ENCODE assay signal across 16 mouse cellular contexts in genomic region chr4:141336196-141336595, GRCm38 (mm10). TPM values are rescaled to one million over a fixed set of nuclear protein-coding genes. Genes with fewer than 3 reads are reported as not detected.
DNase-seq lines count a peak whose midpoint lies in the region; ATAC-seq and TF ChIP-seq lines count a peak whose summit lies in the region.
"Had no signal": no experiment of that assay in that cellular context is flagged by ENCODE, and none has a peak within 500 bp of the region (broad histone marks: within the 10 kb centered on the region; RNA-seq: fewer than 3 reads in every experiment).

No protein-coding gene starts in this region.

- H3K9ac ChIP-seq in lung, embryonic 14.5 days: no peak overlapping the region
- no peak overlapping the region for H3K9ac ChIP-seq in forebrain, embryonic 14.5 days (ENCODE audit: low read length)
- no peak overlapping the region for H3K9ac ChIP-seq in limb, embryonic 12.5 days (replicated peaks)
- no peak overlapping the region for H3K9ac ChIP-seq in neural tube, embryonic 13.5 days
- H3K9ac ChIP-seq: embryonic facial prominence, embryonic 15.5 days; heart, embryonic 12.5 days had no signal

- WGBS in lung, embryonic 14.5 days: 50% methylated on average over 6 of the region's 6 CpGs
- 31% methylated on average over 6 of the region's 6 CpGs for WGBS in forebrain, embryonic 14.5 days
- 58% methylated on average over 6 of the region's 6 CpGs for WGBS in limb, embryonic 12.5 days
- WGBS in neural tube, embryonic 13.5 days: 46% methylated on average over 6 of the region's 6 CpGs

- H3K4me1 ChIP-seq in lung, embryonic 14.5 days (ENCODE audit: insufficient read depth): peaks cover 15% of the 10 kb centered on the region
- H3K4me1 ChIP-seq in forebrain, embryonic 14.5 days (ENCODE audit: control insufficient read depth, insufficient read depth, low read length): peaks cover 3% of the 10 kb centered on the region; the same call in 1 of the 2 replicates
- H3K4me1 ChIP-seq in limb, embryonic 12.5 days (replicated peaks): peaks cover 67% of the 10 kb centered on the region
- H3K4me1 ChIP-seq in neural tube, embryonic 13.5 days (replicated peaks): peaks cover 51% of the 10 kb centered on the region

- H3K9me3 ChIP-seq in lung, embryonic 14.5 days (ENCODE audit: low read depth, low read length): no peaks in the 10 kb centered on the region
- H3K9me3 ChIP-seq in forebrain, embryonic 14.5 days (replicated peaks; ENCODE audit: control insufficient read depth, low read length): no peaks in the 10 kb centered on the region
- no peaks in the 10 kb centered on the region for H3K9me3 ChIP-seq in limb, embryonic 12.5 days
- H3K9me3 ChIP-seq in neural tube, embryonic 13.5 days: no peaks in the 10 kb centered on the region
- H3K9me3 ChIP-seq: embryonic facial prominence, embryonic 15.5 days; heart, embryonic 12.5 days had no signal

- no peak overlapping the region for H3K4me2 ChIP-seq in lung, embryonic 14.5 days
- H3K4me2 ChIP-seq in forebrain, embryonic 14.5 days (ENCODE audit: low read length): no peak overlapping the region
- no peak overlapping the region for H3K4me2 ChIP-seq in limb, embryonic 12.5 days
- no peak overlapping the region for H3K4me2 ChIP-seq in neural tube, embryonic 13.5 days
- H3K4me2 ChIP-seq: embryonic facial prominence, embryonic 15.5 days; heart, embryonic 12.5 days had no signal

- peak; percentile 28 for DNase-seq in lung, embryonic 14.5 days
- no peak for DNase-seq in lung, postnatal 4 days
- peak; percentile 42 for DNase-seq in forebrain, embryonic 14.5 days (ENCODE audit: low spot score)
- DNase-seq in heart, postnatal 4 days: no peak
- DNase-seq in ovary, postnatal 10 days (ENCODE audit: low spot score): no peak
- DNase-seq: adrenal gland, postnatal 10 days; cerebellum, adult 11-12 months; spleen, adult 18-20 months; thymus, adult 2 months had no signal

- no peak for TF ChIP-seq CTCF in lung, embryonic 14.5 days (IDR thresholded peaks at IDR 0.05; ENCODE audit: low read depth)

- H3K27ac ChIP-seq in lung, embryonic 14.5 days (ENCODE audit: low read depth): peak overlapping the region; percentile 75; the same call in 1 of the 2 replicates
- H3K27ac ChIP-seq in forebrain, embryonic 14.5 days (ENCODE audit: low read depth, low read length): peak overlapping the region; percentile 27; the same call in 1 of the 2 replicates
- H3K27ac ChIP-seq in limb, embryonic 12.5 days: peak overlapping the region; percentile 35; the same call in 1 of the 2 replicates
- H3K27ac ChIP-seq in neural tube, embryonic 13.5 days (replicated peaks): peak overlapping the region; percentile 75
- H3K27ac ChIP-seq: embryonic facial prominence, embryonic 15.5 days; layer of hippocampus, adult 2 months had no signal

- no peak for ATAC-seq in lung, embryonic 14.5 days (ENCODE audit: insufficient read depth)
- peak; percentile 27; the same call in 1 of the 2 replicates for ATAC-seq in forebrain, embryonic 14.5 days
- ATAC-seq in limb, embryonic 12.5 days (ENCODE audit: insufficient number of reproducible peaks, insufficient read depth, low FRiP score, low TSS enrichment, low read depth): no peak
- ATAC-seq in neural tube, embryonic 13.5 days (ENCODE audit: low read depth): no peak
- no peak for ATAC-seq in monocyte, adult 5-6 weeks (replicated peaks; ENCODE audit: insufficient number of reproducible peaks, low FRiP score, low TSS enrichment, poor library complexity, severe bottlenecking)
- ATAC-seq: intestine, postnatal 0 days had no signal

- no peaks in the 10 kb centered on the region for H3K27me3 ChIP-seq in lung, embryonic 14.5 days (ENCODE audit: insufficient read depth, low read length)
- no peaks in the 10 kb centered on the region for H3K27me3 ChIP-seq in forebrain, embryonic 14.5 days (replicated peaks; ENCODE audit: control insufficient read depth, insufficient read depth, low read length)
- no peaks in the 10 kb centered on the region; the same call in 1 of the 2 replicates for H3K27me3 ChIP-seq in limb, embryonic 12.5 days
- no peaks in the 10 kb centered on the region for H3K27me3 ChIP-seq in neural tube, embryonic 13.5 days
- H3K27me3 ChIP-seq: embryonic facial prominence, embryonic 15.5 days; heart, embryonic 12.5 days had no signal

- H3K36me3 ChIP-seq in lung, embryonic 14.5 days (ENCODE audit: insufficient read depth): no peaks in the 10 kb centered on the region
- H3K36me3 ChIP-seq in forebrain, embryonic 14.5 days (ENCODE audit: control insufficient read depth, insufficient read depth, low read length): no peaks in the 10 kb centered on the region
- no peaks in the 10 kb centered on the region for H3K36me3 ChIP-seq in limb, embryonic 12.5 days
- no peaks in the 10 kb centered on the region for H3K36me3 ChIP-seq in neural tube, embryonic 13.5 days
- H3K36me3 ChIP-seq: embryonic facial prominence, embryonic 15.5 days; heart, embryonic 12.5 days had no signal

- no peak overlapping the region for H3K4me3 ChIP-seq in lung, embryonic 14.5 days (ENCODE audit: low read depth, low read length)
- H3K4me3 ChIP-seq in forebrain, embryonic 14.5 days (ENCODE audit: low read depth, low read length): no peak overlapping the region
- H3K4me3 ChIP-seq in limb, embryonic 12.5 days (replicated peaks): no peak overlapping the region
- no peak overlapping the region for H3K4me3 ChIP-seq in neural tube, embryonic 13.5 days
- H3K4me3 ChIP-seq: embryonic facial prominence, embryonic 15.5 days; heart, embryonic 12.5 days; layer of hippocampus, adult 2 months had no signal

RNA-seq across cellular contexts. Expression of gene Fam131c, which starts 31.8 kb away (rescaled TPM):
- polyA plus RNA-seq in lung, embryonic 14.5 days (2014; fragmentation: Nextera tagmentation; extraction: Ambion mirVana): 3.2 and 4.2 TPM in 2 replicates
- 10.2 and 15.8 TPM in 2 replicates for polyA plus RNA-seq in forebrain, embryonic 14.5 days (2014; fragmentation: Nextera tagmentation; extraction: Ambion mirVana)
- polyA plus RNA-seq in limb, embryonic 12.5 days (2016; fragmentation: Nextera tagmentation; extraction: Ambion mirVana): 0.43 and 0.63 TPM in 2 replicates
- polyA plus RNA-seq in neural tube, embryonic 13.5 days (2015; fragmentation: Nextera tagmentation; extraction: Ambion mirVana): 12.6 and 14.2 TPM in 2 replicates
- not detected in 3 replicates for total RNA-seq in monocyte, adult 5-6 weeks (2017)
- total RNA-seq in heart, postnatal 4 days (2021): under 1 TPM; 0.43 to 0.62 TPM

RNA-seq across cellular contexts. Expression of gene Epha2, which starts 35.2 kb away (rescaled TPM):
- 6.9 and 7.6 TPM in 2 replicates for polyA plus RNA-seq in lung, embryonic 14.5 days (2014; fragmentation: Nextera tagmentation; extraction: Ambion mirVana)
- 0.58 and 0.64 TPM in 2 replicates for polyA plus RNA-seq in forebrain, embryonic 14.5 days (2014; fragmentation: Nextera tagmentation; extraction: Ambion mirVana)
- 3.1 and 3.9 TPM in 2 replicates for polyA plus RNA-seq in limb, embryonic 12.5 days (2016; fragmentation: Nextera tagmentation; extraction: Ambion mirVana)
- polyA plus RNA-seq in neural tube, embryonic 13.5 days (2015; fragmentation: Nextera tagmentation; extraction: Ambion mirVana): 1.7 and 2.2 TPM in 2 replicates
- total RNA-seq in monocyte, adult 5-6 weeks (2017): not detected in 3 replicates
- total RNA-seq in heart, postnatal 4 days (2021): 10 to 100 TPM; 10.1 to 10.9 TPM

Comparison
In these comparisons a context has a peak if more than half of its experiments do, and no peak if none do; other contexts are left out.
1. DNase-seq: peak in lung, embryonic 14.5 days (single experiment) and forebrain, embryonic 14.5 days (single experiment); none in lung, postnatal 4 days (0 of 2), heart, postnatal 4 days (single experiment) and ovary, postnatal 10 days (single experiment).
2. Peak in every context shown above with its lines, with median percentiles within 50 percentile points of each other: H3K27ac ChIP-seq.